Mouse (Mus musculus) forebrain, embryonic 11.5 days (tissue): Measurements from ENCODE around the gene Clip3. TPM values are rescaled to one million over a fixed set of nuclear protein-coding genes. Genes with fewer than 3 reads are reported as not detected.

Experiments
- ATAC-seq: fragments of 200-750 bp; cut with Nextera tagmentation; replicated peaks from 2 replicates; pipeline ENCODE4 v1.8.0; 2017; ENCODE audit warnings: moderate TSS enrichment; ENCODE audit not compliant: low FRiP score
- DNase-seq: peaks from one replicate; pipeline ENCODE4 v3.0.0-alpha.2; 2017; ENCODE audit warnings: low spot score
- H3K27ac ChIP-seq: fragments of 300-500 bp; sonication (generic); 2 replicates; pipeline ENCODE4 v1.5.1; 2014; ENCODE audit warnings: low read depth, low read length
- H3K27me3 ChIP-seq: fragments of 300-500 bp; sonication (generic); 2 replicates; pipeline ENCODE4 v1.6.1; 2014; ENCODE audit warnings: mild to moderate bottlenecking, low read length, mixed read lengths; ENCODE audit not compliant: control insufficient read depth, insufficient read depth
- H3K36me3 ChIP-seq: fragments of 300-500 bp; sonication (generic); 2 replicates; pipeline ENCODE4 v1.6.1; 2014; ENCODE audit warnings: mild to moderate bottlenecking, low read length, moderate library complexity, mixed read lengths; ENCODE audit not compliant: control insufficient read depth, insufficient read depth
- H3K4me1 ChIP-seq: fragments of 300-500 bp; sonication (generic); replicated peaks from 2 replicates; pipeline ENCODE4 v1.6.1; 2014; ENCODE audit warnings: low read length, mixed read lengths; ENCODE audit not compliant: control insufficient read depth, insufficient read depth
- H3K4me2 ChIP-seq: fragments of 300-500 bp; sonication (generic); 2 replicates; pipeline ENCODE4 v1.6.1; 2014; ENCODE audit warnings: low read depth, mild to moderate bottlenecking, low read length, moderate library complexity, mixed read lengths; ENCODE audit not compliant: severe bottlenecking
- H3K4me3 ChIP-seq: fragments of 300-500 bp; sonication (generic); 2 replicates; pipeline ENCODE4 v1.5.1; 2014; ENCODE audit warnings: low read depth, low read length
- H3K9ac ChIP-seq: fragments of 300-500 bp; sonication (generic); 2 replicates; pipeline ENCODE4 v1.6.1; 2014; ENCODE audit warnings: low read length
- H3K9me3 ChIP-seq: fragments of 300-500 bp; sonication (generic); 2 replicates; pipeline ENCODE4 v1.6.1; 2016; ENCODE audit warnings: low read length, mixed read lengths; ENCODE audit not compliant: control insufficient read depth
- WGBS: fragments of 180-500 bp; shearing (Covaris S2); extraction: QIAGEN DNeasy Blood & Tissue Kit; methylation state at CpG from one replicate; pipeline ENCODE4 v1.1.7; 2014; 5-methylcytosine and 5-hydroxymethylcytosine counted together
- polyA plus RNA-seq: library from polyadenylated mRNA; unstranded; fragments of >200 nt; fragmentation: Nextera tagmentation; extraction: Ambion mirVana; gene quantifications from 2 replicates; pipeline ENCODE4 v1.2.1, GENCODE M21; 2014

Clip3 gene
- polyA plus RNA-seq, 1 experiment from 2014 or later, result 98.8 TPM

DNA sequence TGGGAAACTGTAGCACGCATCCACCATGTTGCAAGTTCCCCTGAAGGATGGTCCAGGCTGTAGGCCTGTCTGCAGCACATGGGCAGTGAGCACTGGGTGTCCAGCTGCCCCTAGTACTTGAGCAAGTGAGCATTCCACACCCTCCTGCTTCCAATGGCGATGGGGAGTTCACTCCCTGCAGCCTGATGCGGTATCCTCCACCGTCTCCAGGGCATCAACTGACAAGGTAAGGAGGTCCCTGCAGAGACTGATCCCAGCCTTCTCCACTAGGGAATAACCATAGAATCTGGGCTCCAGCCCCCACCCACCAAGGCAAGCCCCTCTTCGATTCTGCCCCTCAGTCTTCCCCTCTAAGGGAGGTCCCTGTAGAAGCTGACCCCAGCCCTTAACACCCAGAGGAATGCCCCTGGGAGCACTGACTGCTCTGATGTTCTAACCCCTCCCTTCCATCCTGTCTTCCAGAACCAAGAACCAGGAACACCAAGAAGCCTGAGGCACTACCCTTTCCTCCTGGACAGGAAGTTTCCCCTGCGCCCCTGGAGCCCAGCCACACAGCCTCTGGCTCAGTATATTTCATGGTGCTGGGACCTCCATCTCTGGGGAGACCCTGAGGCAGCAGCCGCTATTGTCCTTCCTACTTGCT, 2.3 kb upstream of the Clip3 start:
- WGBS, result 68% methylated on average over 7 of the region's 7 CpGs

DNA sequence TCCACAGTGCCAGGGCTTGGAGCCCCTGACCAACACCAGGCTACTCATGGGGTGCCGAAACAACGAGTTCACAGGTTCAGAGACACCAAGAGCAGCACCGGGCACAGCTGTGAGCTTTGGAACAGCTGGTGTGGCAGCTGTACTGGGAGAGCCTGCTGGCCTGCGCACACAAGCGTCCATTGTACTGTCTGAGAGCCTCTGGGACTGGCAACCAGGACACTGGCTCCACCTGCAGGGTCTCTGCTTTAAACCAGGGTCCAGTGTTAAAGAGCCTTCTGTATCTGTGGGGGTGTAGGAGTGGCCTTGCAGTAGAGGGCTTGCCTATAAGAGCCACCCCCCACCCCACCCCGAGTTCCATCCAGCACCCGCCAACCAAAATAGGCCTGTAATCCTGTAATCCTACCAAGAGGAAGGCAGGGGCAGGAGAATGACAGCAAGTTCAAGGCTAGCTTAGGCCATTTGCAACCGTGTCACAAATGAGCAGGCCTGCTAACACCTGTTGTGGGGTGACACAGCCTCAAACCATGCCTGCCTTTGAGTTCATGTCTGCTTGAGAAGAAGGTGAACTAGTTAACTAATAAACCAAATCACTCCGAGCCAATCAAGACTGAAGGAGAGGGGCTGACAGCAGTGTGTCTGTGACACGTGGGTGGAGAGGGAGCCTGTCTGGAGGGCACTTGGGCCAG, 1.7 kb upstream of the Clip3 start:
- peaks cover 7% of the 10 kb centered on the region; the same call in 1 of the 2 replicates for H3K4me1 ChIP-seq
- H3K9me3 ChIP-seq, result no peaks in the 10 kb centered on the region
- H3K4me2 ChIP-seq, result no peak overlapping the region
- H3K9ac ChIP-seq, result no peak overlapping the region
- H3K27ac ChIP-seq, result no peak overlapping the region
- H3K27me3 ChIP-seq, result no peaks in the 10 kb centered on the region
- peaks cover 2% of the 10 kb centered on the region; the same call in 1 of the 2 replicates for H3K36me3 ChIP-seq
- H3K4me3 ChIP-seq, result no peak overlapping the region
- WGBS, result 52% methylated on average over 10 of the region's 10 CpGs
- DNase-seq, result peak; percentile 60
- ATAC-seq, result peak; percentile 25; the same call in 1 of the 2 replicates

More for the DNA sequence above, 2.3 kb upstream of the Clip3 start:
- Histone ChIP-seq H3K9ac (no peak overlapping the region), H3K9me3 (no peaks in the 10 kb centered on the region), H3K27me3 (no peaks in the 10 kb centered on the region), H3K36me3 (0 out of 2 replicates have a peak, but pooled peaks cover 1% of the 10 kb centered on the region), H3K4me2 (no peak overlapping the region), H3K4me1 (peaks cover 7% of the 10 kb centered on the region; the same call in 1 of the 2 replicates), H3K4me3 (no peak overlapping the region), H3K27ac (no peak overlapping the region)
- ATAC-seq (no peak), DNase-seq (no peak)

DNA sequence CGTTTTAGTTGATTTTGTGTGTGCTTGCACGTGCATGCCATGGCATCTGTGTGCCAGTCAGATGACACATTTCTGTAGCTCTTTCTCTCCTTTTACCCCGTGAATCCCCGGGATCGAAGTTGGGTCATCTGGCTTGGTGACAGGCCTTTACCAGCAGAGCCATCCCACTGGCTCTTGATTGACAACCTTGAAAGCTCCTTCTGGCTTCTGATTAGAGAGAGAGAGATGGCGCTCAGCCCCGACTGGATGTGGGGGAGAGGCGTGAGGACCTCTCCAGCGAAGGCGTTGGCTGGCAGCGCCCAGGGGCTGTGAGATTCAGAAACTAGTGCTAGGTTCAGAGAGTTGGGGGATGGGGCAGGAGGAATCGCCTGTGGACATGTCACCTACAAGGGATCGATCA, 2.3 kb downstream of the Clip3 start:
- no peak overlapping the region for H3K9ac ChIP-seq
- peaks cover 10% of the 10 kb centered on the region for H3K36me3 ChIP-seq

DNA sequence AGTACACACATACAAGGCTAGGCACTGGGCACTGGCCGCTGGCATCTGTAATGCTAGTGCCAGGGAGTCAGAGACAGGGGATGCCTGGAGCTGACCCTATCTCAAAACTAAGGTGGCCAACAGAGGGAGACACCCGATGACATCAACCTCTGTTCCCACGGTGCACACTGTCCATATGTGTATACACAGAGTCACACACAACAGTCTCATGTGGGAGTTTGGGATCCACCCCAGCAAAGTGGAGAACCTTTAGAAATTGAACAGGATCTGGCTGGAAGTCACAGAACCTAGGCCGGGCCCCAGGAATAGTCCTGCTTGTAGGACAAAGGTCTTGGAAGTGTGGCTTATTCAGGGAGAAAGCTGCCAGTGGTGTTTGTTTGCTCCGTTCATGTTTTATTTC, 2.8 kb downstream of the Clip3 start:
- H3K4me3 ChIP-seq, result no peak overlapping the region
- WGBS, result 92% methylated on average over 5 of the region's 5 CpGs
- no peak overlapping the region for H3K4me2 ChIP-seq
- DNase-seq (no peak), ATAC-seq (no peak)
- H3K36me3 ChIP-seq, result peaks cover 11% of the 10 kb centered on the region
- no peaks in the 10 kb centered on the region for H3K9me3 ChIP-seq
- H3K27ac ChIP-seq, result no peak overlapping the region
- H3K9ac ChIP-seq, result no peak overlapping the region
- peaks cover 7% of the 10 kb centered on the region; the same call in 1 of the 2 replicates for H3K4me1 ChIP-seq
- H3K27me3 ChIP-seq, result no peaks in the 10 kb centered on the region

More for the DNA sequence above, 2.3 kb downstream of the Clip3 start:
- H3K27ac ChIP-seq, result no peak overlapping the region
- no peaks in the 10 kb centered on the region for H3K9me3 ChIP-seq
- ATAC-seq (no peak), DNase-seq (no peak)
- H3K4me3 ChIP-seq, result no peak overlapping the region
- no peaks in the 10 kb centered on the region for H3K27me3 ChIP-seq
- H3K4me1 ChIP-seq, result peaks cover 7% of the 10 kb centered on the region; the same call in 1 of the 2 replicates
- H3K4me2 ChIP-seq, result no peak overlapping the region
- WGBS, result 86% methylated on average over 13 of the region's 13 CpGs

DNA sequence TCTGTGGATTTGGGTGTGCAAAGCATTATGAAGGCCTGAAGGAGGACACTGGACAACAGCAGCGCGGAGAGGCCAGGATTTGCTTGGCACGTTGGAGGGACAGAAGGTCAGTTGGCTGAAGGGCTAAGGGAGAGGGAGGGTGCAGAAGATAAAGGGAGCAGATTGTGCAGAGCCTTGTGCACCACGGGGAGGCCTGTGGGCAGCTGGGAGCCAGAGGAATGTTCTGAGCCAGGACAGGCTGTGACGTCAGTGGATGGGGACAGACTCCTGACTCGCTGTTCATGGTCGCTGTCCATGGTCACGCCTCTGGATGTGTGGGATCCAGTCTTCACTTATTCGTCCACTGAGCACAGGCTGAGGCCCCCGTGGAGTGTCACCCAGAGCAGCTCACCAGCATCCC, 3.6 kb downstream of the Clip3 start:
- whole genome bisulfite sequencing, result 78% methylated on average over 10 of the region's 10 CpGs
- peaks cover 7% of the 10 kb centered on the region; the same call in 1 of the 2 replicates for H3K4me1 ChIP-seq

DNA sequence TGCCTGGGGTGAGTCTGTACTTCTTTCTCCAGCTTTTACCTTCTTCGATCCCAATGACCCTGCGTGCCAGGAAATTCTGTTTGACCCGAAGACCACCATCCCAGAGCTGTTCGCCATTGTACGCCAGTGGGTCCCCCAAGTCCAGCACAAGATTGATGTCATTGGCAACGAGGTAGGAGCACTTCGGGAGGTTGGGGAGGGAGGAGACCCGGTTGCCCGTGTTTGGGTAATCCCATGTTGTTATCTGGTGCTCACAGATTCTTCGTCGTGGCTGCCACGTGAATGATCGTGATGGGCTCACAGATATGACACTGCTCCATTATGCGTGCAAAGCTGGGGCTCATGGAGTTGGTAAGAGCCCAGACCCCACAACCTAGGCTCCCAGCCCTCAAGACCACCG, 5.3 kb downstream of the Clip3 start:
- 95% methylated on average over 15 of the region's 15 CpGs for WGBS
- no peaks in the 10 kb centered on the region for H3K9me3 ChIP-seq
- no peak overlapping the region for H3K4me2 ChIP-seq
- no peak overlapping the region for H3K4me3 ChIP-seq
- ATAC-seq, result no peak
- 0 out of 2 replicates have a peak, but pooled peaks cover 3% of the 10 kb centered on the region for H3K4me1 ChIP-seq
- peaks cover 11% of the 10 kb centered on the region for H3K36me3 ChIP-seq
- no peak overlapping the region for H3K27ac ChIP-seq
- no peak for DNase-seq
- H3K9ac ChIP-seq, result no peak overlapping the region
- H3K27me3 ChIP-seq, result no peaks in the 10 kb centered on the region

More for the DNA sequence above, 3.6 kb downstream of the Clip3 start:
- Histone ChIP-seq H3K9ac (no peak overlapping the region), H3K36me3 (peaks cover 11% of the 10 kb centered on the region), H3K27ac (no peak overlapping the region), H3K4me3 (no peak overlapping the region), H3K27me3 (no peaks in the 10 kb centered on the region), H3K4me2 (no peak overlapping the region), H3K9me3 (no peaks in the 10 kb centered on the region)
- no peak for DNase-seq
- no peak for ATAC-seq

DNA sequence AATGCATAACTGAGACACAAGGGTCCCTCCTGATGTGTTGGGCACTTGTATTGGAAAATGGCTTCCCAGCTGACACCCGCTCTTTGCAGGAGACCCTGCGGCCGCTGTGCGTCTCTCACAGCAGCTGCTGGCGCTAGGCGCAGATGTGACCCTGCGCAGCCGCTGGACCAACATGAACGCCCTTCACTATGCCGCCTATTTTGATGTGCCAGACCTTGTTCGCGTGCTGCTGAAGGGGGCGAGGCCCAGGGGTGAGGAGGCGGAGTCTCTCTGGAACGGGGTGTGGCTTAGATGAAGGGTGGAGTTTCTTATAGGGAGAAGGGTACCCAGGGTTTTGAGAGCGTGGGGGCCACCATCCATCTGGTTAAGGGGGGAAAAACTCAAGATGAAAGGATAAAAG, 5.7 kb downstream of the Clip3 start:
- ATAC-seq (no peak), DNase-seq (no peak)
- H3K9me3 ChIP-seq, result no peaks in the 10 kb centered on the region
- H3K27ac ChIP-seq, result no peak overlapping the region
- H3K4me1 ChIP-seq, result 0 out of 2 replicates have a peak, but pooled peaks cover 3% of the 10 kb centered on the region
- H3K4me2 ChIP-seq, result no peak overlapping the region
- 83% methylated on average over 16 of the region's 16 CpGs for WGBS
- H3K4me3 ChIP-seq, result no peak overlapping the region
- H3K9ac ChIP-seq, result no peak overlapping the region
- no peaks in the 10 kb centered on the region for H3K27me3 ChIP-seq
- peaks cover 11% of the 10 kb centered on the region for H3K36me3 ChIP-seq

DNA sequence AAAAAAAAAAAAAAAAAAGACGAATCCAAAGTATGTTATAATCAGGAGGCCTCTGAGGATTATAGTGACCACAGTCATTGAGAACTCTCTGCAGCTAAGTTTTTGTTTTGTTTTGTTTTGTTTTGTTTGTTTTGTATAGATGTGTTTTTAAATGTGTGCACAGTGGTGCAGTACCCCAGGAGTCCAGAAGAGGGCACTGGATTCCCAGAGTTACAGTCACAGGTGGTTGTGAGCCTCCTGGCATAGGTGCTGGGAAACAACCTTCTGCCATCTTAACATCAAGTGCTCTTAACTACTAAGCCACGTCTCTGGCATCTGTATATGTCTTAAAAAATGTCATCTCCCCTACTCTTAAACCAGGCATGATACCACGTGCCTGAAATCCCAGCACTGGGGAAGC, 9.4 kb downstream of the Clip3 start:
- DNase-seq (peak; percentile 66), ATAC-seq (no peak)
- no peak overlapping the region for H3K4me3 ChIP-seq
- peaks cover 15% of the 10 kb centered on the region for H3K36me3 ChIP-seq
- H3K27me3 ChIP-seq, result no peaks in the 10 kb centered on the region
- H3K27ac ChIP-seq, result no peak overlapping the region
- H3K4me2 ChIP-seq, result no peak overlapping the region
- 50% methylated on average over 3 of the region's 3 CpGs for WGBS
- H3K4me1 ChIP-seq, result no peaks in the 10 kb centered on the region
- no peaks in the 10 kb centered on the region for H3K9me3 ChIP-seq
- H3K9ac ChIP-seq, result no peak overlapping the region
